Mouse (Mus musculus) hindbrain, embryonic 12.5 days (tissue): ENCODE data around the gene A1bg. TPM values are rescaled to one million over a fixed set of nuclear protein-coding genes. Genes with fewer than 3 reads are reported as not detected.

Experiments
- ATAC-seq: fragments of 200-750 bp; cut with Nextera tagmentation; 2 replicates; pipeline ENCODE4 v1.8.0; 2017; ENCODE audit warnings: moderate TSS enrichment; ENCODE audit not compliant: low FRiP score
- H3K27ac ChIP-seq: fragments of 300-500 bp; sonication (generic); 2 replicates; pipeline ENCODE4 v1.5.1; 2016; ENCODE audit warnings: mild to moderate bottlenecking
- H3K27me3 ChIP-seq: fragments of 300-500 bp; sonication (generic); 2 replicates; pipeline ENCODE4 v1.6.1; 2016; ENCODE audit warnings: mild to moderate bottlenecking
- H3K36me3 ChIP-seq: fragments of 300-500 bp; sonication (generic); 2 replicates; pipeline ENCODE4 v1.6.1; 2016; ENCODE audit warnings: mild to moderate bottlenecking
- H3K4me1 ChIP-seq: fragments of 300-500 bp; sonication (generic); 2 replicates; pipeline ENCODE4 v1.6.1; 2016
- H3K4me2 ChIP-seq: fragments of 300-500 bp; sonication (generic); replicated peaks from 2 replicates; pipeline ENCODE4 v1.6.1; 2016; ENCODE audit warnings: mild to moderate bottlenecking
- H3K4me3 ChIP-seq: fragments of 300-500 bp; sonication (generic); 2 replicates; pipeline ENCODE4 v1.5.1; 2016; ENCODE audit warnings: mild to moderate bottlenecking
- H3K9ac ChIP-seq: fragments of 300-500 bp; sonication (generic); 2 replicates; pipeline ENCODE4 v1.6.1; 2016; ENCODE audit warnings: mild to moderate bottlenecking, moderate library complexity
- H3K9me3 ChIP-seq: fragments of 300-500 bp; sonication (generic); replicated peaks from 2 replicates; pipeline ENCODE4 v1.6.1; 2016; ENCODE audit warnings: mild to moderate bottlenecking
- WGBS: fragments of 180-500 bp; shearing (Covaris S2); methylation state at CpG from one replicate; pipeline ENCODE4 v1.1.7; 2016; 5-methylcytosine and 5-hydroxymethylcytosine counted together
- polyA plus RNA-seq: library from polyadenylated mRNA; unstranded; fragments of >200 nt; fragmentation: Nextera tagmentation; extraction: Ambion mirVana; gene quantifications from 2 replicates; pipeline ENCODE4 v1.2.1, GENCODE M21; 2016

A1bg gene
- 0.17 TPM in 1 of 2 replicates, not detected in the other for polyA plus RNA-seq

DNA sequence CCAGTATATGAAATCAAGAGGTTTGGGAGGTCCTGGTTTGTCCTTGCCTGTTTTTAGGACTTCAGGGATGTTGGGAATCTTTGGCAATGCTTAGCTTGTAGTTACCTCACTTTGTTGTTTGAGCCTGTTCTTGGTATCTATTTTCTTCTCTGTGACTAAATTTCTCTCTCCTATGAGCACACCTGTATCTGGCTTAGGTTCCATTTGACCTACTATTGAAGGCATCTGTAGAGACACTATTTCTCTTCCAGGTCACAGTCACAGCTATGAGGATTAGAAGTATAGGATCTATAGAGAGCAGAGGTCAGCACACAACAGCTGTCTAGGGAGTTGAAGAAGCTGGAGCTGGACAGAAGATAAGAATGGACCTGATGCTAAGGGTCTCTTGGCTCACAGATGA lies at the start of gene A1bg:
TSS of gene A1bg (minus strand) at position 101 of the 400 bp plus-strand sequence.
- H3K9ac ChIP-seq, result no peak within 1 kb of the TSS
- no peaks in the 10 kb centered on the region for H3K4me1 ChIP-seq
- no peaks in the 10 kb centered on the region for H3K27me3 ChIP-seq
- ATAC-seq, result no peak
- H3K4me2 ChIP-seq, result no peak within 1 kb of the TSS
- H3K27ac ChIP-seq, result no peak within 1 kb of the TSS
- H3K9me3 ChIP-seq, result no peaks in the 10 kb centered on the region
- no peaks in the 10 kb centered on the region for H3K36me3 ChIP-seq
- H3K4me3 ChIP-seq, result no peak within 1 kb of the TSS

DNA sequence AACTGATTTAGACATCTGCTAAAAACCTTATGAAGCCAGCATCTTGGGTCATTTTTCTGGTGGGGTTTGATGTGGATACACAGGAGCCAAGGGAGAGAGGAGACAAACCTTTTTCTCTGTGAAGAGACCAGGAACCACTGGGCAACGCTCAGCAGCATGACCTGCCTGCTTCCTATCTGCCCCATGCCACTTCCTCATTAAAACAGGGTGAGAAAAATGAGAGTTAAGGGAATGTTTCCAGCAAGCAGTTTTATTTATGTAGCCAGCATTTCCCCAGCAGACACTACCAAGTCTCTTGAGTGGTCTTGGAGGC lies 45.7 kb upstream of the A1bg start:
- peaks cover 11% of the 10 kb centered on the region; the same call in 1 of the 2 replicates for H3K4me1 ChIP-seq
- H3K9me3 ChIP-seq, result no peaks in the 10 kb centered on the region
- ATAC-seq, result no peak; the same call in none of the 2 replicates
- H3K36me3 ChIP-seq, result no peaks in the 10 kb centered on the region
- no peak overlapping the region for H3K4me3 ChIP-seq
- 30% methylated on average over 1 of the region's 1 CpGs for WGBS
- no peak overlapping the region for H3K4me2 ChIP-seq
- no peak overlapping the region for H3K9ac ChIP-seq
- H3K27me3 ChIP-seq, result no peaks in the 10 kb centered on the region
- peak overlapping the region; percentile 81 for H3K27ac ChIP-seq

DNA sequence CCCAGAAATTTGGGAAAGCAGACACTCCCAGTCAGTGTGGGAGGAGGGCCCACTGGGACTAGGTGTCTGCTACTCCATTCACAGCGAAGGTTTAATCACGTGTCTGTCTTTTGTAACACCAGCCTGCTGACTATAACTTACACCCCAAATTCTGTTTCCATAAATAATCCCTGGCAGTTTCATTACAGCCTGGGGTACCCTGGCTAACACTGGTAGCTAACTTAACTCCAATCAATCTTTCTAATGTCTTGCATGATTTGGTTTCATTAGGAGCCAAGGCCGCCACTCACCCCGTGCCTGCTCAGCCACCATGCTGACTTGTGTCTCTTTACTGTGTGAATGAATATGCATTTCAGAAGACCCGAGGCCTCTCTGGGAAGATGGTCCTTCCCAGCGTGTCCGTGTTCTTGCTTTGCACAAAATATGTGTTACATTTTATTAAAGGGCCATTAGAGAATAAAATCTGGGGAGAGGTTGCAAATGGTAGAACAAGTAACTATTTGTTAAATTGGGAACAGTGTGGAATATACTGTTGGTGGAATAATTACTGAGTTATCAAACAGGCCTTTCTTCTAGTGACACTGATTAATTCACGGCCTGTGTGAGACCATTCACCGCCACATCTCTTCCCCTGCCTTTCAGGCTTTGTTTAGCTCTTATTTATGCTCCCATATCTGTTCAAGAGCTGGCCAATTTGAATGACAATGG lies 45.2 kb upstream of the A1bg start:
- Histone ChIP-seq H3K4me3 (no peak overlapping the region), H3K36me3 (no peaks in the 10 kb centered on the region), H3K27ac (peak overlapping the region; percentile 81), H3K4me2 (no peak overlapping the region), H3K27me3 (no peaks in the 10 kb centered on the region), H3K9ac (no peak overlapping the region), H3K9me3 (no peaks in the 10 kb centered on the region), H3K4me1 (peaks cover 11% of the 10 kb centered on the region; the same call in 1 of the 2 replicates)
- ATAC-seq, result peak; percentile 94
- WGBS, result 19% methylated on average over 9 of the region's 9 CpGs

DNA sequence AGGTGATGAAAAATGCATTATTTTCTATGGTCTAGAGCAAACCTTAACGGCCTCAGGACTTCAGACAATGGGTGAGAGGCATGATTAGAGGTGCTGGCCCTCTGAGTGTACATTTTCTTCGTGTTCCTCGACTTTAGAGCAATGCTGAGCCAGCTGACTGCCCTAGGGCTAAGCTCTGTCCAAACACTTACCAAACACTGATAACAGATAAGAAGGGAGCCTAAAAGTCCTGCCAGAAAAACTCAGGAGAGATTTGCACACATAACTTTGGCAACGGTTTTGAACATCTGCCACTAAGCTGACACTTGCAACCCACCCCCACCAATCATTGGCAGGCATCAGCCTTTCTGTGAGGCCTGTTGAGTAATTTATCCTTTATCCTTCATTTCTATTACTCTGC lies 2.9 kb upstream of the A1bg start:
- no peak overlapping the region for H3K4me3 ChIP-seq
- no peak for ATAC-seq
- 83% methylated on average over 4 of the region's 4 CpGs for WGBS
- no peak overlapping the region for H3K4me2 ChIP-seq
- H3K9ac ChIP-seq, result no peak overlapping the region
- H3K9me3 ChIP-seq, result no peaks in the 10 kb centered on the region
- H3K27ac ChIP-seq, result no peak overlapping the region
- H3K27me3 ChIP-seq, result no peaks in the 10 kb centered on the region
- H3K4me1 ChIP-seq, result no peaks in the 10 kb centered on the region
- H3K36me3 ChIP-seq, result no peaks in the 10 kb centered on the region

DNA sequence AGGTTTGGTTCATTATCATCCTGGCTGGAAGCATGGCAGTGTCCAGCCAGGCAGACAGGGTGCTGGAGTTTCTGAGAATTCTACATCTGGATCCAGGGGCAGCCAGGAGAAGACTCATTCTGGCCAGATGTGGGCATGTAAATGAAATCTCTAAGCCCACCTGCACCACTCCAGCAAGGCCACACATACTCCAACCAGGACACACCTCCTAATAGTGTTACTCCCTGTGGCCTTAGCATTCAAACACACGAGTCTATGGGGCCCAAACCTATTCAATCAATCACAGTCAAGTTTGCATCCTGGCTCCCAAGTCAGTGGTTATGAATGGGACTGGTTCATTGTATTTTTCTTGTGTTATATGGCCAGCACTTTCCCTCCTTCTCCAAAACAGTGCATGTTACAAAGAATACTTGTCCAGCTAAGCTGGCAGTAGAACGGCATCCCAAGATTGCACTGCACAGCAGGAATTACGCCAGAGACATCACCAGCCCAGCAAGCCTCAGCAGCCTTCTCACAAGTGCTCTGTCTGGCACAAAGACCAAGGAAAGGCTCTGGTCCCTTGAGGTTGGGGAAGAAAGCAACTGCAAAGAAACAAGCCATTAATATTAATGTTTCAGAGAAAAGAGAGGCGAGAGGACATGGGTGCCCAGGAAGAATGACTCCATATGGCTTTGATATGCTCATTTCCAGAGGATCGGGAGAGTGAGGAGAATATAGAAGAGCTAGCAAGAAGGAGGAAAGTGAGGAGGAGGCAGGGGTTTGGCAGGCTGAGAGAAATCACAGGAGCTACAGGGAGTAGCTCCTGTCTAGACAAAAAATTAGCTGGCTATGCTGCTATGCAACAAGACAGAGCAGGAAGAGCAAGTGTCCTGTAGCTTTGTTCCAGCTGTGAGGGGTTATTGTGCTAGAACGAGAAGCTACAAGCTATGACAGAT lies 18.8 kb downstream of the A1bg start:
- no peak overlapping the region for H3K9ac ChIP-seq
- H3K27me3 ChIP-seq, result no peaks in the 10 kb centered on the region
- no peak overlapping the region for H3K4me2 ChIP-seq
- ATAC-seq, result 0 out of 2 replicates have a peak, but pooled peaks have one; percentile 32
- no peak overlapping the region for H3K27ac ChIP-seq
- peaks cover 8% of the 10 kb centered on the region; the same call in 1 of the 2 replicates for H3K4me1 ChIP-seq
- WGBS, result 29% methylated on average over 6 of the region's 6 CpGs
- H3K9me3 ChIP-seq, result no peaks in the 10 kb centered on the region
- H3K4me3 ChIP-seq, result no peak overlapping the region
- H3K36me3 ChIP-seq, result no peaks in the 10 kb centered on the region

DNA sequence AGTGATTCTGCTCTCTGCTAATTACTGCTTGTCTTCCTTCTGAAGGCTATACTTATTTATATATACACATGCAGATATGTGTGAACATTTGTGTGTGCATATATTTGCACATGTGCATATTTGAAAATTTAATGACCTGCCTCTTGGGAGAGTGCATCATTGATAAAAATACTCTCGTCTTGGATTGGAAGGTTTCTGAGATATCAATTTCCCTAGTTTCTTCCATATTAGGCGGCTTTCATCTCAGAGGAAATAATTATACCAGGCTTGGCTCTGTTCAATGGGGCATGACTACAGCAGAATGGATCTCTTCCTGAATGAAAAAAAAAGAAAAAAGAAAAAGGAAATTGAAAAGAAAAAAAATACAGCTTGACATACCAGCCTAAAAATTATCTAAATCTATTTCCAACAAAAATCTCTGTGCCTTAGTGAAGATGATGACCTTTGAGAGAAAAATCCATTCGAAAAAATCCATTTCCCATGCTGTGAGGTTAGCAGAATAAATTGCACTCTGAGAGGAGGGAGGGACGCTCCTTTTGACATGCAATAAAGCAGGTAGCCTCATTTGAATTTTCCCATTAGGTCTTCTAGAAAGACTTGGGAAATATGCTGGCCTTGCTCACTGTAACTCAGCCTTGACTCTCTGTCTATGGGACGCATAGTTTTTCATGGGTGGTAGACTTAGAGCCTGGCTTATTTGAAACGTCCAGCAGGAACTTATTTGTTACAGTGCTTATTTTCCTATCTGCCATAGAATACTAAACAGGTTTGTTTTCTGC lies 24.4 kb downstream of the A1bg start:
- WGBS, result 54% methylated on average over 6 of the region's 6 CpGs
- H3K4me1 ChIP-seq, result no peaks in the 10 kb centered on the region
- H3K9me3 ChIP-seq, result no peaks in the 10 kb centered on the region
- H3K27ac ChIP-seq, result no peak overlapping the region
- no peak overlapping the region for H3K4me3 ChIP-seq
- H3K27me3 ChIP-seq, result no peaks in the 10 kb centered on the region
- no peak overlapping the region for H3K9ac ChIP-seq
- no peaks in the 10 kb centered on the region for H3K36me3 ChIP-seq
- peak; percentile 60; the same call in 1 of the 2 replicates for ATAC-seq
- H3K4me2 ChIP-seq, result no peak overlapping the region

DNA sequence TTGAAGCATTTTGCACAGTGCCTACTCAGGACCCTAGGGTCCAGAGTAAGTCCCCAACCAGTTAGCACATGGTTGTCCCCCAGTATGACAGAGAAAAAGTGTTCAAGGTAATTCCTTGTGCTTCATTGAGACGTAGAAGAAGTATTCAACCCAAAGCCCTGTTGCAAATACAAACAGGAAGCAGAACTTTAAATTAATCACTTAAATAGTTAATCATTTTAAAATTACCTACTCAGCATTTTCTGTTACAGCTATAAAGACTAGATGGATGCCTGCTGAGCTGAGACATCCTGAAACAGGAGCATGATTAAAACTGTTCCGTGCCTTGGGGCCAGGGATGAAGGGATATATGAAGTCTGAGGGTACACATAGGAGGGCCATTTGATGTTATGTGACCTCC lies 26.8 kb downstream of the A1bg start:
- no peak for ATAC-seq
- Histone ChIP-seq H3K4me2 (no peak overlapping the region), H3K27me3 (no peaks in the 10 kb centered on the region), H3K36me3 (no peaks in the 10 kb centered on the region), H3K9ac (no peak overlapping the region), H3K27ac (no peak overlapping the region), H3K4me1 (no peaks in the 10 kb centered on the region), H3K4me3 (no peak overlapping the region), H3K9me3 (no peaks in the 10 kb centered on the region)
- WGBS, result 93% methylated on average over 2 of the region's 2 CpGs

DNA sequence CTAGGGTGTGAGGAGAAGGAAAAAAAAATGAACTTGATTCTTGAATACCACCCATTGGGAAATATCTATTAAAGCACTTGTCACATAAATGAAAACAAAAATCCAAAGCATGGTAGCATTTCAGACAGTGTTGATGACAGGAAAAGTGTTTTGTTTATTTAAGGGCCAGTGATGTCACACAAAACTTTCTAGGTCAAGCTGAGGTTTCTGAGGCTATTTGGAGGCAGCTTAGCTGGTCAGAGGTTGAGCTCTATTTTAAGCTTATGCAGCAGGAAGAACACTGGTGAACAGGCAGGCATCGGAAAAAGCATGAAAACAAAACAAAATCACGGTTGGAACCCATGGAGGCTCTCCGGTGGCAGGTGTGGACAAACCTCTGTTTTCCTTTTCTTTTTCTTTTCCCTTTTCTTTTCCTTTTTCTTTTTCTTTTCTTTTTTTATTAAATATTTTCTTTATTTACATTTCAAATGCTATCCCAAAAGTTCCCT lies 29.8 kb downstream of the A1bg start:
- no peak overlapping the region for H3K4me2 ChIP-seq
- no peaks in the 10 kb centered on the region for H3K27me3 ChIP-seq
- H3K27ac ChIP-seq, result no peak overlapping the region
- no peaks in the 10 kb centered on the region for H3K4me1 ChIP-seq
- H3K4me3 ChIP-seq, result no peak overlapping the region
- H3K9me3 ChIP-seq, result no peaks in the 10 kb centered on the region
- H3K36me3 ChIP-seq, result no peaks in the 10 kb centered on the region
- no peak overlapping the region for H3K9ac ChIP-seq
- no peak for ATAC-seq
- WGBS, result 75% methylated on average over 3 of the region's 3 CpGs

DNA sequence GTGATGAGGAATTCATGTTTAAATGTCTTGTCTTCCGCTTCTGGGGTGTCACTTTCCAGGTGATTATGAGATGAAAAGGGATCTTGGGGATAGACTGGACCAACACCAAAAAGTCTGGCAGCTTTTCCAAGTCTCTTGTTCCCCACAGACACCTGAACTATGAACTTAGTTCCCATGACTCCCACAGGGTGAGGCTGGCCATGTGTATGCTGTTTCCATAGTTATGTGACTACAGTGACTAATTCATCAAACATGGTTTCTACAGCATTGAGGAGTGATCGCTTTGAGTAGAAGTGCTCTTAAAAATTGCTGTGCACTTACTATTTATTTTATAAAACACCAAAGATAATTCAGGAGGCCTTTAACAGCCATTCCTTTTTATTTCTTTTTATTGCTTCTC lies 34.1 kb downstream of the A1bg start:
- no peaks in the 10 kb centered on the region for H3K36me3 ChIP-seq
- no peak overlapping the region for H3K27ac ChIP-seq
- H3K4me3 ChIP-seq, result no peak overlapping the region
- H3K4me2 ChIP-seq, result no peak overlapping the region
- ATAC-seq, result no peak
- H3K9ac ChIP-seq, result no peak overlapping the region
- no peaks in the 10 kb centered on the region for H3K27me3 ChIP-seq
- no peaks in the 10 kb centered on the region for H3K9me3 ChIP-seq
- H3K4me1 ChIP-seq, result no peaks in the 10 kb centered on the region
- 81% methylated on average over 2 of the region's 2 CpGs for WGBS

DNA sequence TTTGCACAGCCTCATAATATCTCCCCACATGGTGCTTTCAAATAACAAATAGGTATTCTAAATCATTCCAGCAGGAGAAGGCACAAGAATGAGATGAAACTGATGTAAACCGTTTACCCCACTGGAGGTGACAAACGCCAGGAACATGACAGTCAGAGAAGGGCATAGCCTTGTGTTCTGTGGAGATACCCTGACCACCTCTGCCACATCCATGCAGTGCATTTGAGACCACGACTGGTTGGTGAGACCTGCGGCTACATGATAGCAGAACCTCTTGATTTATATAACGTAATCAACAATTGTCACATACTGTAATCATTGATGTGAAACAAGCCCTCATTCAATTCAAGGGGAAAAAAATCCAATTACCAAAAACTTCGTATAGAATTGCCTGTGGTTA lies 47.1 kb downstream of the A1bg start:
- no peak overlapping the region for H3K4me2 ChIP-seq
- WGBS, result 87% methylated on average over 6 of the region's 6 CpGs
- no peak overlapping the region for H3K4me3 ChIP-seq
- no peak for ATAC-seq
- H3K27me3 ChIP-seq, result no peaks in the 10 kb centered on the region
- H3K36me3 ChIP-seq, result no peaks in the 10 kb centered on the region
- no peaks in the 10 kb centered on the region for H3K4me1 ChIP-seq
- H3K9ac ChIP-seq, result no peak overlapping the region
- H3K9me3 ChIP-seq, result no peaks in the 10 kb centered on the region
- no peak overlapping the region for H3K27ac ChIP-seq

DNA sequence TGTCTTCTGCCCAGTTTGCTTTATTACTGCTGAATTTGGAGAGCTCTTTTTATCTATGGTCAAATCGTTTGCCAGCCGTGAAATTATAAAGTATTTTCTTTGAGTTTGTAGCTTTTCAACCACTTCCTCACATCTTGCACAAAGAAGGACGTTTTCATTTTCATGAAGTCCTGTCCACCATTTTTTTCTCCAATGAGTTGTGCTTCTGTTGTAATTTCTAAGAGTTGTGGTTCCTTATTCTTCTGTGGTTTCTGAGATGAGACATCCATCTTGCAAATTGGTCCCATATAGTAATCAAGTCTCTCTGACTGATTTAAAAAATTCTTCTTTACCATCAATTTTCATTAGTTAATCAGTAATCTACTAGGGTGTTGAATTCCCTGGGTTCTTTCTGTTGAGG lies 60.4 kb downstream of the A1bg start:
- Histone ChIP-seq H3K27me3 (no peaks in the 10 kb centered on the region), H3K36me3 (no peaks in the 10 kb centered on the region), H3K4me2 (no peak overlapping the region), H3K4me3 (no peak overlapping the region), H3K4me1 (no peaks in the 10 kb centered on the region), H3K9me3 (no peaks in the 10 kb centered on the region), H3K9ac (no peak overlapping the region), H3K27ac (no peak overlapping the region)
- 88% methylated on average over 3 of the region's 3 CpGs for WGBS
- no peak for ATAC-seq

DNA sequence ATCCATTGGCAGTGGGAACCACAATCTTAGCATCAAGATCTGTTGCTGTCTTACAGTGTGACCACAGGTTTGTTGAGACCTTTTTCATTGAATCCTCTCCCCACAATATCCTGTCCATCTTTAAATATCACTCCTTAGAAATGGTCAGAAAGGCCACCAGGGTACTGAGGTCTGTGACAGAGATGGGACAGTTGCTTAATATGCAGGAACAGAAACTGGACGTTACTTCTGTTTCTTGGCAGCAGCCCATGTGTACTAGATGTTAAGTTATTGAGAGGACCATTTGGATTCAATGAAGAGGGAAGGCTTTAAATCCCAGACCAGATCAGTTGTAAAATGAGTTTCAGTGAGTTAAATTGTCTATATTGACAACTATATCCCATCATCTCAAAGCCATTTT lies 67.7 kb downstream of the A1bg start:
- Histone ChIP-seq H3K9me3 (no peaks in the 10 kb centered on the region), H3K4me2 (no peak overlapping the region), H3K4me1 (0 out of 2 replicates have a peak, but pooled peaks cover 5% of the 10 kb centered on the region), H3K27me3 (no peaks in the 10 kb centered on the region), H3K36me3 (no peaks in the 10 kb centered on the region), H3K4me3 (no peak overlapping the region), H3K27ac (no peak overlapping the region), H3K9ac (no peak overlapping the region)
- no peak for ATAC-seq
- 74% methylated on average over 1 of the region's 1 CpGs for WGBS
